Mouse (Mus musculus) stomach, embryonic 16.5 days (tissue): ENCODE data around the gene Mettl21c. TPM values are rescaled to one million over a fixed set of nuclear protein-coding genes. Genes with fewer than 3 reads are reported as not detected.

Experiments
- ATAC-seq: fragments of 200-750 bp; cut with Nextera tagmentation; 2 replicates; pipeline ENCODE4 v1.8.0; 2017; ENCODE audit warnings: moderate number of reproducible peaks, moderate TSS enrichment; ENCODE audit not compliant: insufficient read depth, low FRiP score
- H3K27ac ChIP-seq: fragments of 300-500 bp; sonication (generic); 2 replicates; pipeline ENCODE4 v1.5.1; 2014; ENCODE audit warnings: low read length
- H3K27me3 ChIP-seq: fragments of 300-500 bp; sonication (generic); 2 replicates; pipeline ENCODE4 v1.6.1; 2014; ENCODE audit warnings: low read length, control low read depth, mixed read lengths; ENCODE audit not compliant: control insufficient read depth, insufficient read depth
- H3K36me3 ChIP-seq: fragments of 300-500 bp; sonication (generic); 2 replicates; pipeline ENCODE4 v1.6.1; 2014; ENCODE audit warnings: low read length; ENCODE audit not compliant: control insufficient read depth, insufficient read depth
- H3K4me1 ChIP-seq: fragments of 300-500 bp; sonication (generic); 2 replicates; pipeline ENCODE4 v1.6.1; 2014; ENCODE audit warnings: low read length, control low read depth, mixed read lengths; ENCODE audit not compliant: control insufficient read depth, insufficient read depth
- H3K4me2 ChIP-seq: fragments of 300-500 bp; sonication (generic); 2 replicates; pipeline ENCODE4 v1.6.1; 2014; ENCODE audit warnings: low read depth, low read length, mixed read lengths
- H3K4me3 ChIP-seq: fragments of 300-500 bp; sonication (generic); replicated peaks from 2 replicates; pipeline ENCODE4 v1.5.1; 2014; ENCODE audit warnings: mild to moderate bottlenecking, low read length
- H3K9ac ChIP-seq: fragments of 300-500 bp; sonication (generic); 2 replicates; pipeline ENCODE4 v1.6.1; 2014; ENCODE audit warnings: low read length
- H3K9me3 ChIP-seq: fragments of 300-500 bp; sonication (generic); replicated peaks from 2 replicates; pipeline ENCODE4 v1.6.1; 2016; ENCODE audit warnings: low read length, control low read depth; ENCODE audit not compliant: control insufficient read depth
- WGBS: fragments of 180-500 bp; shearing (Covaris S2); extraction: QIAGEN DNeasy Blood & Tissue Kit; methylation state at CpG from one replicate; pipeline ENCODE4 v1.1.7; 2014; 5-methylcytosine and 5-hydroxymethylcytosine counted together
- polyA plus RNA-seq: library from polyadenylated mRNA; unstranded; fragments of >200 nt; fragmentation: Nextera tagmentation; extraction: Ambion mirVana; gene quantifications from 2 replicates; pipeline ENCODE4 v1.2.1, GENCODE M21; 2015

Mettl21c gene
- polyA plus RNA-seq, 1 experiment from 2014 or later, result 0.30 TPM

GRCm38 (mm10) chr1:44032948-44033347, 13.1 kb upstream of the Mettl21c start:
- no peak for ATAC-seq
- 79% methylated on average over 5 of the region's 5 CpGs for WGBS
- H3K4me1 ChIP-seq, result no peaks in the 10 kb centered on the region

DNA sequence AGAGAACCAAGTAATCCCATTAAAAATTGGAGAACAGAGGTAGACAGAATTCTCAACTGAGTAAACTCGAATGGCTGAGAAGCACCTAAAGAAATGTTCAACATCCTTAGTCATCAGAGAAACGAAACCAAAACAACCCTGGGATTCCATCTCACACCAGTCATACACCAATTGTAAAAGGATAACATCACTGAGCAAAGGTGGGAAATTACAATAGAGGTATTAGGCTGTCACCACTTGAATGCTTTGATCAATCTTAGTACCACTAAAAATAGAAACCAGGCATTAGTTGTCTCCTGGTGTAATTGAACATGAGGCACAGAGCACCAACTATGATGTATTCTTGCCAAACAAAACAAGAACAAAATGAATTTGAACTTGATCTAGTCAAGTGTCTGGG, 12.4 kb upstream of the Mettl21c start:
- Histone ChIP-seq H3K36me3 (no peaks in the 10 kb centered on the region), H3K4me3 (no peak overlapping the region), H3K27ac (no peak overlapping the region), H3K4me2 (no peak overlapping the region), H3K4me1 (no peaks in the 10 kb centered on the region), H3K9ac (no peak overlapping the region), H3K9me3 (no peaks in the 10 kb centered on the region), H3K27me3 (no peaks in the 10 kb centered on the region)
- ATAC-seq, result no peak
- 66% methylated on average over 2 of the region's 2 CpGs for WGBS

More at GRCm38 (mm10) chr1:44032948-44033347, 13.1 kb upstream of the Mettl21c start:
- Histone ChIP-seq H3K4me3 (no peak overlapping the region), H3K4me2 (no peak overlapping the region), H3K27me3 (no peaks in the 10 kb centered on the region), H3K27ac (no peak overlapping the region), H3K9me3 (no peaks in the 10 kb centered on the region), H3K36me3 (no peaks in the 10 kb centered on the region), H3K9ac (no peak overlapping the region)

- Histone ChIP-seq H3K4me1 (no peaks in the 10 kb centered on the region), H3K27ac (no peak overlapping the region), H3K36me3 (no peaks in the 10 kb centered on the region), H3K4me3 (no peak overlapping the region), H3K4me2 (no peak overlapping the region), H3K9ac (no peak overlapping the region), H3K27me3 (no peaks in the 10 kb centered on the region), H3K9me3 (no peaks in the 10 kb centered on the region)
- WGBS, result 79% methylated on average over 1 of the region's 1 CpGs
- no peak for ATAC-seq
Measured at GRCm38 (mm10) chr1:44027651-44028050, 7.8 kb upstream of the Mettl21c start.

GRCm38 (mm10) chr1:44022656-44023055, 2.8 kb upstream of the Mettl21c start:
- WGBS, result 86% methylated on average over 1 of the region's 1 CpGs

GRCm38 (mm10) chr1:44015556-44015955, 4.3 kb downstream of the Mettl21c start:
- 85% methylated on average over 2 of the region's 2 CpGs for WGBS
- no peak overlapping the region for H3K27ac ChIP-seq
- no peaks in the 10 kb centered on the region for H3K9me3 ChIP-seq
- H3K27me3 ChIP-seq, result no peaks in the 10 kb centered on the region
- no peaks in the 10 kb centered on the region for H3K4me1 ChIP-seq
- H3K4me3 ChIP-seq, result no peak overlapping the region
- H3K4me2 ChIP-seq, result no peak overlapping the region
- no peak for ATAC-seq
- H3K9ac ChIP-seq, result no peak overlapping the region
- H3K36me3 ChIP-seq, result no peaks in the 10 kb centered on the region

More at GRCm38 (mm10) chr1:44022656-44023055, 2.8 kb upstream of the Mettl21c start:
- H3K9ac ChIP-seq, result no peak overlapping the region
- H3K36me3 ChIP-seq, result no peaks in the 10 kb centered on the region
- no peak overlapping the region for H3K4me2 ChIP-seq
- H3K4me3 ChIP-seq, result no peak overlapping the region
- H3K27ac ChIP-seq, result no peak overlapping the region
- H3K9me3 ChIP-seq, result no peaks in the 10 kb centered on the region
- H3K27me3 ChIP-seq, result no peaks in the 10 kb centered on the region
- H3K4me1 ChIP-seq, result no peaks in the 10 kb centered on the region
- ATAC-seq, result no peak

- peaks cover 4% of the 10 kb centered on the region; the same call in 1 of the 2 replicates for H3K36me3 ChIP-seq
- no peak overlapping the region for H3K4me2 ChIP-seq
- H3K4me3 ChIP-seq, result no peak overlapping the region
- H3K27me3 ChIP-seq, result no peaks in the 10 kb centered on the region
- H3K9ac ChIP-seq, result no peak overlapping the region
- no peak for ATAC-seq
- H3K4me1 ChIP-seq, result no peaks in the 10 kb centered on the region
- 93% methylated on average over 2 of the region's 2 CpGs for WGBS
- H3K27ac ChIP-seq, result no peak overlapping the region
- H3K9me3 ChIP-seq, result no peaks in the 10 kb centered on the region
Measured at GRCm38 (mm10) chr1:44004513-44004912, 15.3 kb downstream of the Mettl21c start.

GRCm38 (mm10) chr1:43996914-43997589, 22.8 kb downstream of the Mettl21c start:
- ATAC-seq, result no peak
- H3K36me3 ChIP-seq, result peaks cover 31% of the 10 kb centered on the region
- H3K4me2 ChIP-seq, result no peak overlapping the region
- H3K27ac ChIP-seq, result no peak overlapping the region
- no peak overlapping the region for H3K4me3 ChIP-seq
- no peaks in the 10 kb centered on the region for H3K4me1 ChIP-seq
- 94% methylated on average over 4 of the region's 4 CpGs for WGBS
- no peaks in the 10 kb centered on the region; the same call in 1 of the 2 replicates for H3K9me3 ChIP-seq
- no peaks in the 10 kb centered on the region for H3K27me3 ChIP-seq
- H3K9ac ChIP-seq, result no peak overlapping the region

- Histone ChIP-seq H3K36me3 (no peaks in the 10 kb centered on the region), H3K27me3 (no peaks in the 10 kb centered on the region), H3K9ac (no peak overlapping the region), H3K4me1 (no peaks in the 10 kb centered on the region), H3K4me3 (no peak overlapping the region), H3K4me2 (no peak overlapping the region), H3K27ac (no peak overlapping the region), H3K9me3 (no peaks in the 10 kb centered on the region)
- 62% methylated on average over 3 of the region's 3 CpGs for WGBS
- no peak for ATAC-seq
Measured at GRCm38 (mm10) chr1:43971089-43971488, 48.7 kb downstream of the Mettl21c start.

- 80% methylated on average over 3 of the region's 3 CpGs for WGBS
Measured at GRCm38 (mm10) chr1:43969361-43969760, 50.5 kb downstream of the Mettl21c start.

More at GRCm38 (mm10) chr1:43969361-43969760, 50.5 kb downstream of the Mettl21c start:
- H3K27ac ChIP-seq, result no peak overlapping the region
- no peaks in the 10 kb centered on the region for H3K4me1 ChIP-seq
- H3K4me3 ChIP-seq, result no peak overlapping the region
- no peaks in the 10 kb centered on the region; the same call in 1 of the 2 replicates for H3K36me3 ChIP-seq
- no peaks in the 10 kb centered on the region for H3K9me3 ChIP-seq
- H3K9ac ChIP-seq, result no peak overlapping the region
- no peaks in the 10 kb centered on the region for H3K27me3 ChIP-seq
- H3K4me2 ChIP-seq, result no peak overlapping the region
- ATAC-seq, result no peak
